Mouse (Mus musculus) hindlimb bud, embryonic 11.5 days (tissue): ENCODE results near the gene Polr2e.

Experiments
- DNase-seq: peaks from one replicate; pipeline ENCODE4 v3.0.0-alpha.2; 2012; ENCODE audit warnings: low read depth, low spot score; ENCODE audit errors: extremely low spot score

Gene Polr2e

GRCm38 (mm10) chr10:80036832-80037231, 2.8 kb downstream of the Polr2e start:
- no peak for DNase-seq

GRCm38 (mm10) chr10:80035686-80036085, 3.9 kb downstream of the Polr2e start:
- no peak for DNase-seq

- no peak for DNase-seq
These were observed 4.4 kb downstream of the Polr2e start for GRCm38 (mm10) chr10:80035148-80035547.

GRCm38 (mm10) chr10:80033511-80034391, 5.8 kb downstream of the Polr2e start:
- DNase-seq = no peak

GRCm38 (mm10) chr10:80032799-80033480, 6.7 kb downstream of the Polr2e start:
- DNase-seq = no peak

GRCm38 (mm10) chr10:80030736-80031135, 8.9 kb downstream of the Polr2e start:
- no peak for DNase-seq

- no peak for DNase-seq
These were observed 9.4 kb downstream of the Polr2e start for GRCm38 (mm10) chr10:80030191-80030590.

- DNase-seq = no peak
These were observed 11.1 kb downstream of the Polr2e start for GRCm38 (mm10) chr10:80028521-80028846.

- no peak for DNase-seq
These were observed 11.7 kb downstream of the Polr2e start for GRCm38 (mm10) chr10:80027681-80028520.

GRCm38 (mm10) chr10:80025889-80026288, 13.7 kb downstream of the Polr2e start:
- DNase-seq = no peak

GRCm38 (mm10) chr10:80025463-80025862, 14.1 kb downstream of the Polr2e start:
- DNase-seq = no peak

- no peak for DNase-seq
These were observed 14.6 kb downstream of the Polr2e start for GRCm38 (mm10) chr10:80025044-80025347.

GRCm38 (mm10) chr10:80024229-80025043, 15.2 kb downstream of the Polr2e start:
- no peak for DNase-seq

GRCm38 (mm10) chr10:80023758-80024157, 15.8 kb downstream of the Polr2e start:
- DNase-seq = no peak

- no peak for DNase-seq
These were observed 16.8 kb downstream of the Polr2e start for GRCm38 (mm10) chr10:80022806-80023205.

- no peak for DNase-seq
These were observed 17.4 kb downstream of the Polr2e start for GRCm38 (mm10) chr10:80022164-80022563.

- DNase-seq = no peak
These were observed 18.3 kb downstream of the Polr2e start for GRCm38 (mm10) chr10:80021320-80021641.

- no peak for DNase-seq
These were observed 18.8 kb downstream of the Polr2e start for GRCm38 (mm10) chr10:80020603-80021319.

GRCm38 (mm10) chr10:80020191-80020590, 19.4 kb downstream of the Polr2e start:
- no peak for DNase-seq

- no peak for DNase-seq
These were observed 20.0 kb downstream of the Polr2e start for GRCm38 (mm10) chr10:80019471-80020131.
